Mouse (Mus musculus): Measurements from ENCODE around the gene Ebf1.

GRCm38 (mm10) chr11:45026674-45027073 is 409.6 kb downstream of the Ebf1 start:
- TF ChIP-seq CTCF (IDR thresholded peaks at IDR 0.05; ENCODE audit: control insufficient read depth, insufficient read depth, low read length) (no peak), POLR2A (IDR thresholded peaks at IDR 0.05; ENCODE audit: borderline replicate concordance, control insufficient read depth, low read depth, low read length) (no peak)

Measured in bone marrow, adult 2 months (tissue).